Mouse (Mus musculus) T-helper 1 cell (primary cell): Measurements from ENCODE around the gene Timmdc1.

Experiments used
- in situ Hi-C: fragments of 300-600 bp; cut with MboI, MseI; formaldehyde crosslinking; loops from one replicate; pipeline ENCODE4 v1.15.1; 2025; ENCODE audit warnings: high pct_unique_total_duplicates

Timmdc1 gene

DNA sequence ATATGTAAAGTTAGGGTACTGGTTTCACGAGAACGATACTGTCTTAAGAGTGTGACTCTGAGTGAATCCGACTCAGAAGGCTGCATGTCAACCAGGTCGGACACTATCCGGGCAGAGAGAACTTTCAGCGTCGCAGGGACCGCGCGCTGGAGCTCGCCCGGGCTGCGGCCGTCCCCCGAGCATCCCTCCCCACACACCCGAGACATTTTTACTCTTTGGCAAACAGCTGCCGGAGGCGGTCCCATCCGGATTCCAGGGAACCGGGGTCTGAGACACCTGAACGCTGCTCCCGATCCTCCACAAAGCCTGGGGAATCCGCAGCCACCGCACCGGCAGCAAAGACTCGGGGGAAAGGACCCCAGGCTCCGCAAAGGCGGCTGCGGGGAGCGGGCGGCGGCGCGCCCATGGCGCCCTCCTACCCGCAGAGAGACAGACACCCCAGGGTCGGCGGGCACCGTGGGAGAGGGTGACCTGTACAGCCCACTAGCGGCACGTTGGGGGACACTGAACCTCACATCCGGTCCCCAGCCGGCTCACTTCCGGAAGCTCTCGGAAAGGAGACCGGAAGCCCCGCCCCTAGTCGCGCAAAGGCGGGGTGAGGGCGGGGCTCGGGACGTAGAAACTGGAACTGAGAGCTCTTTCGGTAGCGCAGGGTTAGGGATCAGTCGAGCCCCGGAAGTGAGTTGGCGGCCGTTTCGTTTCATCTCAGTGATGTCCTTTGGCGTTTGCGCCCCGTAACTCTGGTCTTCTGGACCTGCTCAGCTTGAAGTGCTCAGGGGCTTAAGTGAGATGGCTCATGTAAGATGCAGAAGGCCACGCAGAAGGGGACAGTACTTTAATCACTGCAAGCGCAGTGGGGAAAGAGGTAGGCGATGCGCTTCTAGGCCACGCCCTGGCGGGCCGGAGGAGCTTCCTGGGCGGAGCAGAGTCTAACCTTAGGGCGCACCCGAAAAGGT, at the start of gene Timmdc1:
TSS of gene Timmdc1 (minus strand) at position 535 of the 956 bp plus-strand sequence.
- in situ Hi-C loops, result no loop called here

DNA sequence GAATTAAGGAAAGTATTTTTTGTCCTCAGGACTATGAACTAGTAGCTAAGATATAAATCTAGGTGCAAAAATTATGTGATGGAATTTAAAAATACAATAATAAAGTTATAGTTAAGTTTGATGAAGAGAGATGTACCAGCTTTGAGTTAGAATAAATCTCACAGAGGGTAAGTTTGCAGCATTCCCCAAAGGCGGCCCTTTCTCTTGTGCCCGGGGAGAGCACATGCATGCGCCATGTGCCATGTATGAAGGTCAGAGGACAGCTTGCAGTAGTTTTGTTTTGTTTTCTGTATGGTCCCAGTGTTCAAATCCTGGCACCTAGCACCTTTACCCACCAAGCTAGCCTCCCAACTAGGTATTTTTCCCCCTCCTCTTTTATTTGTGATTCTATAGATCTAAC, 49.0 kb upstream of the Timmdc1 start:
- in situ Hi-C loops, result no loop called here

- in situ Hi-C loops, result no loop called here
Observed at GRCm38 (mm10) chr16:38568192-38568591, 45.7 kb upstream of the Timmdc1 start.

GRCm38 (mm10) chr16:38563516-38563915, 41.1 kb upstream of the Timmdc1 start:
- in situ Hi-C loops, result no loop called here

DNA sequence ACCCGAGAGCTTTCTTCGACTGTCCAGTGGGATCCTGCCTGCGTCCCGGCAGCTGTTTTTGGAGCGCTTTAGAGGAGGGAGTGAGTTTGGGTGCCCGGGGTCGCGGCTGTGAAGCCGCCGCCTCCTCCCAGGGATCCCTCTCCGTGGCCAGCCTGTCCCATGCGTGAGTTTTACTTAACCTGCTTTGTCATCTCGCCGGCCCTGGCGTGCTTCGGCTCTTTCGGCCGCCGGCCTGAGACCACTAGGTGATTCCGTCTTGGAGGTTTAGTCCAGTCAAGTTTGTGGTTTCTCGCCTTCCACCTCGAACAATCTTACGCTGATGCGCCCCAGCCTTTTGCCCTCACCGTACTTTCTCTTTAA, 40.5 kb upstream of the Timmdc1 start:
- in situ Hi-C loops, result no loop called here

- in situ Hi-C loops, result no loop called here
Observed at GRCm38 (mm10) chr16:38562131-38562967, 39.9 kb upstream of the Timmdc1 start.

DNA sequence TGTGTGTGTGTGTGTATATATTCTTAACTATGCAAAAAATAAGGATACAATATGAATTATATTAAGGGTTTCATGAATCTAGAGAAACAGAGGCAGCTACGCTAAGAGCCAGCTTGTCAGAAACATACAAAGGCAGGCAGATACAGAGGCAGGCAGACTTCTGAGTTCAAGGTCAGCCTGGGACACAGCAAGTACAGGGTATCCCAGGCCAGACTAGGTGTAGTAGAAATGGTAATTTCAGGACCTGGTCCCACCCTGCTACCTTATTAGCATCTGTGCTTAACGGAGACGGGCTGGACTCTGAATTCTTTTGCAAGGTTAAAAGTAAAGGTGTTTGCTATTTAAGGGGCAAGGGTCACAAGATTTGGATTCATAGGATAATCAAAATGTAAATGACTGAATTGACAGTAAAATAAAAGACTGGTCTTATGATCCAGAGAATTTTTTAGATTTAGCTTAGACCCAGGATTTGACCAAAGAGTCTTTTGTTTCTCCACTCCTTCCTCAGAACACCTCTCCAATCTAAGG, 35.8 kb upstream of the Timmdc1 start, which contains the start of gene Tmem39a:
TSS of gene Tmem39a (plus strand) at position 478 of the 528 bp plus-strand sequence.
- in situ Hi-C loops, result no loop called here

- in situ Hi-C loops, result no loop called here
Observed at GRCm38 (mm10) chr16:38555988-38556387, 33.5 kb upstream of the Timmdc1 start.

DNA sequence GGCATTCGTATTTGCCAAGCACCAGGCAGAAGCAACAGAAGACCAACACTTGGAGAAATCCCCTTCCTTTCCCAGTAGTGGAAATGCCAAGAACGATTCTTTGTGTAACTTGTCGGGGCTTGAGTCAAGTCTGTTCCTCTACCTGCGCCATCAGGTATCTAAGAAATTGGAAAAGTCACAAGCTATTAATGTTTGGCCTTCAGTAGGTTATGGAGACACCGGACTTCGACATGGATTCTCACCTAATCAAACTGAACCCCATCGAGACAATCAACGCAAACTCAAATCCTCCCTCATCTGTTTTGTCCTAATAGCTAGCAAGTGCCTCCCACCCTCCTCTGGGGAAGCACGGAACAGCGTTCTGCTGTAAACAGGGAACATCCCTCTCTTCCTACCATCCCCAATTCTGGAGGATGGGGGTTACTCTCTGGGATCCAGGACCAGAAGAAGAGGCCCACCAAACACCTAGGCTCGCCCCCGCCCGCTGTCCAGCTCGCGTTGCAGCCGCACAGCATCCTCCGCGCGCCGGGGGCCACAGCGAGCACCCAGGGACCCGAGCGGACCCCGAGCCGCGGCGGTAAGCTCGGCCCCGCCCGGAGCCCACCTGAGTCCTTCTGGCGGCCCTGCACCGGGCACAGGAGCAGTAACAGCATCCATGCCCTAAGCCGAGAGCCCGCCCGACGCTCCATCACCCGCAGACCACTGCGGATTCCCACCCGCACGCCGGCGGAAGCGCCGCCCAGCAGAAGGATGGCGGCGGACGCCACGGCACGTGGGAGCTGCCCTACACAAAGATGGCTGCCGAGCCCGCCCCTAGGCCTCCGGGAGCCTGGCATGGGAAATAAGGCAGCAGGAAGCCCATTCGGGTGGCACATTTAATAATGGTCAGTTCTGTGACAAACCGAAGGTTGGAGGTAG, 27.3 kb upstream of the Timmdc1 start, which contains the start of gene Poglut1:
TSS of gene Poglut1 (minus strand) at position 780 of the 918 bp plus-strand sequence.
- in situ Hi-C loops, result no loop called here

DNA sequence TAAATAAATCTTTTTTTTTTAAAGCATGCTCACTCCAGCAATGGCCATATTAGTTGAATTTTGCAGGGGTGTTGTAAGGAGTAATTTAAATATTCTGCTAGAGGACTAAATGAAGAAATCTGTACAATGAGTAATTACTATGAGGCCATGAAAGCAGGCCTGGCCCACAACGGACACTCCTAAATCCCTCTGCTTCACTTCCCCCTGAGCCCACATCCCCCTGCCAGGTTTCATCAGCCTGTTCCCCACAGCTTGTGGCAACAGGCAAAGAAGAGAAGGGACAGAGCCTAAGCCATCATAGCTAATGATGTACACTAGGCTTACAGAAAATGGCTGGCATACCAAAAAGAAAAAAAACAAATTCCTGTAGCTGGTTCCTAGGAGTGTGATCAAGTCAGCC, 25.5 kb upstream of the Timmdc1 start:
- in situ Hi-C loops, result no loop called here

- in situ Hi-C loops, result no loop called here
Observed at GRCm38 (mm10) chr16:38538716-38539380, 16.4 kb upstream of the Timmdc1 start.

DNA sequence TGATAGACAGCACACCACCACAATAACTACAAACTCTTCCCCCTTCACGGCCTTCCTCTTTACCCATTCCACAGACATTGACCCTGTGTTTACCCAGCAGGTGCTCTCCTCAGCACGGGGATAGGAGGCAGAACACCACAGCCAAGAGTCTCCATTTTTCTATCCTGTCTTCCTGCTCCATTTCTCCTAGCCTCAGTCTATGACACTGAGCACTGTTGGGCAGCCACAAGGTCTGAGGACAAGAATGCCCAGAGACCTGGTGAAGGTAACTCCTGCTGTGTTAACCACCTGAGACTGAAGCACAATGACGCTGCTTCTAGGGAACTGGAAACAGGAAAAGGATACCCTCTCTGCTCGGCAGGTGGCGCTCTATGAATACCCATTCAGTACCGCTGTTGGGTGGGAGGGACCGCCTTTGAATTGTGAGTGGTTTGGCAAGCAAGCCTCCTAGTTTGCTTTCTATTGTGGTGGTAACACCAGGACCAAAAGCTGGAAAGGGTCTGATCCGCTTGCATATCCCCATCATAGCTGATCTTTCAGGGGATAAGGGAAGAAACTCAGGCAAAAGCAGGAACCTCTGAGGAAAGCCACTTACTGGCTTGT, 14.2 kb upstream of the Timmdc1 start:
- in situ Hi-C loops, result no loop called here

DNA sequence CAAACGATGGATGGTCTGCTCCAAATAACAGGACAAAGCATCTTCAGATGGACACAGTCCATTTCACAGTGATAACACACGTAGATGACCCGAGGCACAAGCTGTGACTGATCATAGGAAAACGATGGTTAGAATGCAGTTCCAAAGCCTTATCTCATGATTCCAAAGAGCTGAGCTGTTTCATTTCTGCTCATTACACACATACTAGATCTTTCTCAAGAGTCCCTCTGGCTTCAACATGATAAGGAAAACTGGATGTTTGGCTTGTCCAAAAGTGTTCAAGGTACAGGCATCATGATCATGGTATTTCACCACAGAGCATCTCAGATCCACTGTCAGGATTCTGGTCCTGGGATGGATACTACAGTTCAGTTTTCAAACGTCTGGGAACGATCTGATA, 3.8 kb upstream of the Timmdc1 start:
- in situ Hi-C loops, result no loop called here

DNA sequence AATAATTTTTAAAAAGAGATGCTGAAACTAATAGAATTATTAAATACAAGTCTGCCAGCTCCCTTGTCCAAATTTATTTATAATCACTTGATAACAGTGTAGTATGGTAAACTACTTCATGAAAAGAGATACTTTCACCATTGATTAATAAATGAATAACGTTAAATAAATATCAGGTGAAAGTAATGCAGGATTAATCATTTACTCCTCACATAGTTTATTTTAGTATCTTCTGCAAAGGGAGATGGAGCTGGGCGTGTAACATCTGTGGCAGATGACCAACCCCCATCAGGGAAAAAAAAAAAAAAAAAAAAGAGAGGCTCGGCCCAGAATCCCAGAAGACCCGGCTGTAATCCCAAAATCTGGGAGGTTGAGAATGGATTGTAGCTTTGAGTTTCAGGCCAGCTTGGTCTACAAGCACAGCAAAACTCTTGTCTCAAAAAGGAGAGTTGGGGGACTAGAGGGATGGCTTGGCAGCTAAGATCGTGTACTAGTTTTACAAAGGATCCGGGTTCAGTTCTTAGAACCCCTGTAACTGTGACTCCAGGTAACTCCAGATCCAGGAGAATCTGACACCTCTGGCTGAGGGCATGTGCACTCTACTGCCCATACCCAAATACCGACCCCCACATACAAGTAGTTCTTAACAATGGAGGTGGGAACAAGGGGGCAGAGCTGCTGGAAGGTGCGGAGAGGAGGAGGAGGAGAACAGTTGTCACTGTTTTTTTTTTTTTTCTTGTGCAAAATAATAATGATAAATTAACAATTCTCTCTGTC, 1.1 kb downstream of the Timmdc1 start:
- in situ Hi-C loops, result no loop called here

DNA sequence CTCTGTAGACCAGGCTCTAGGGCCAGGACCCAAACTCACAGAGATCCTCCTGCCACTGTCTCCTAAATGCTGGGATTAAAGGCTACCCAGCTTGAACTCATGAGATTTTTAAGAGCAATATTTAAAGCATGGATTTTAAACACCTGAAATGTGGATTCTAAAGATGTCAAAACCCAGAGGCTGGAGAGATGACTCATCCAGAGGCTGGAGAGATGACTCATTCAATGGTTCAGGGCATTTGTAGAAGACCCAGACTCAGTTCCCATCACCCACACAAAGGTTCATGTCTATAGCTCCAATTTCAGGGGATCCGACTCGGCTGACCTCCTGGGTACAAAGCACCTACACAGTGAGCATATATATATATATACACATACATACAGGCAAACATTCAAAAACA, 3.3 kb downstream of the Timmdc1 start:
- in situ Hi-C loops, result no loop called here

GRCm38 (mm10) chr16:38510846-38511245, 11.6 kb downstream of the Timmdc1 start:
- in situ Hi-C loops, result no loop called here

GRCm38 (mm10) chr16:38506041-38506634, 16.3 kb downstream of the Timmdc1 start:
- in situ Hi-C loops, result no loop called here

DNA sequence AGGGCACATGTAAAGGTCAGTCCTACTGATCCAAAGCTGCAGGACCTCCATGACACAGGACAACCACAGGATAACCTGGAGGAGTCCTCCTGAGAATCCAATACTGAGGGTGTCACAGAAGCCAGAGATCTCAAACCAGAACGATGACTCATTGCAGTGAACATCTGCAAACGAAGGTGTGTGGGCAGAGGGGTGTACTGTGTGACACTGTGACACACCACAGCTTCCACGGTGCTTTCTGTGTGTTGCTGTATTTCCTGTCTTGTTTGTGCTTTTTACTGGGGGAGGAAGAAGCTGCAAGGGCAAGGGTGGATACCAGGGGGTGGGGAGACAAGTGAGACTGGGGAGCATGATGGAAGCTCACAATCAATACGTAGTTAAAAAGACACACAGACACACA, 18.9 kb downstream of the Timmdc1 start:
- in situ Hi-C loops, result no loop called here

DNA sequence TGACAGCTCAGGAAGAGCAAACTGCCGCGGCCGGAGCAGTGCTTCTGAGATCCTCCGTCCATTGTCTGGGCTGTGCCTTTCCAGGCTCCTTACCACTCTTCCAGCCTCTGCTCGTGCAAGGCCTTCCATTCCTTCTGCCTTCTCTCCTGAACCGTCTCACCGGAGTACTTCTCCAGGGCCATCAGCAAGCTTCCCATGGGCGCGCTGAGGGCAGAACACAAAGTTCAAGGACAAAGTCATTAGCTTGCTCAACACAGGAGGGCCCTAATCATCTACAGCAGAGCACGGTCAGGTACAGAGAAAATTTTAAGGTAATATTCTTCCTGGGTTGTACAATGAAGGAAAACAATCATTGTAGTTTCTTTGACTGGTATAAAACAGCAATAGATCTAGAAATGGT, 20.0 kb downstream of the Timmdc1 start:
- in situ Hi-C loops, result no loop called here
